Mouse (Mus musculus) limb, embryonic 15.5 days (tissue): ENCODE measurements around the gene Arhgap18. TPM values are rescaled to one million over a fixed set of nuclear protein-coding genes. Genes with fewer than 3 reads are reported as not detected.
A peak's percentile ranks its signal among the peaks of the same experiment; 100 is the strongest.

ENCODE experiments used
- ATAC-seq: fragments of 200-750 bp; cut with Nextera tagmentation; 2 replicates; pipeline ENCODE4 v1.8.0; 2017; ENCODE audit warnings: low read depth, moderate TSS enrichment; ENCODE audit not compliant: insufficient number of reproducible peaks, low FRiP score, low TSS enrichment
- H3K27ac ChIP-seq: fragments of 300-500 bp; sonication (generic); 2 replicates; pipeline ENCODE4 v1.5.1; 2015; ENCODE audit warnings: moderate library complexity, mild to moderate bottlenecking, inconsistent platforms
- H3K27me3 ChIP-seq: fragments of 300-500 bp; sonication (generic); 2 replicates; pipeline ENCODE4 v1.6.1; 2015; ENCODE audit warnings: inconsistent platforms
- H3K36me3 ChIP-seq: fragments of 300-500 bp; sonication (generic); 2 replicates; pipeline ENCODE4 v1.6.1; 2015; ENCODE audit warnings: inconsistent platforms
- H3K4me1 ChIP-seq: fragments of 300-500 bp; sonication (generic); 2 replicates; pipeline ENCODE4 v1.6.1; 2015; ENCODE audit warnings: inconsistent platforms
- H3K4me2 ChIP-seq: fragments of 300-500 bp; sonication (generic); 2 replicates; pipeline ENCODE4 v1.6.1; 2015; ENCODE audit warnings: mild to moderate bottlenecking, inconsistent platforms
- H3K4me3 ChIP-seq: fragments of 300-500 bp; sonication (generic); 2 replicates; pipeline ENCODE4 v1.5.1; 2015; ENCODE audit warnings: mild to moderate bottlenecking, inconsistent platforms
- H3K9ac ChIP-seq: fragments of 300-500 bp; sonication (generic); 2 replicates; pipeline ENCODE4 v1.6.1; 2015; ENCODE audit warnings: inconsistent platforms
- H3K9me3 ChIP-seq: fragments of 300-500 bp; sonication (generic); 2 replicates; pipeline ENCODE4 v1.6.1; 2016; ENCODE audit warnings: inconsistent platforms
- WGBS: fragments of 180-500 bp; shearing (Covaris S2); methylation state at CpG from one replicate; pipeline ENCODE4 v1.1.7; 2015; 5-methylcytosine and 5-hydroxymethylcytosine counted together
- polyA plus RNA-seq: library from polyadenylated mRNA; unstranded; fragments of >200 nt; fragmentation: Nextera tagmentation; extraction: Ambion mirVana; gene quantifications from 2 replicates; pipeline ENCODE4 v1.2.1, GENCODE M21; 2015

Gene Arhgap18
- polyA plus RNA-seq, 1 experiment from 2014 or later: 25.0 TPM

DNA sequence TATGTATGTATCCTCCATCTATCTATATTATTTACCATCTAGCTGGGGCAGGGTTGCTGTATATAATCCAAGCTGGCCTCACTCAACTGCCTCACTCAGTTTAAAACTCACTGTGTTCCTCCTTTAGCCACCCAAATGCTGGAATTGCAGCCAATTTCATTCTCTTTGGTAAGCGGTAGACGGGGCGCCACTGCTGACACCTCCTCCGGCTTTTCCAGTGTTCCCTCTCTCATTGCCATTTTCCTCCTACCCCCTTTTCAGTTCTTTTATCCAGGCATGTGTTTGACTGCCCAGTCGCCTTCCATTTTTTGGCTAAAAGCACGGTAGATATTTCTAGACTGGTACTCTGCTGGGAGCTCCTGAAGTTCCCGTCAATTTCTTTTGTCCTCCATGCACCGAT lies 62.4 kb downstream of the Arhgap18 start:
- H3K4me1 ChIP-seq: no peaks in the 10 kb centered on the region
- no peak overlapping the region for H3K4me2 ChIP-seq
- no peak overlapping the region for H3K9ac ChIP-seq
- no peak overlapping the region for H3K27ac ChIP-seq
- ATAC-seq: no peak
- no peak overlapping the region for H3K4me3 ChIP-seq
- no peaks in the 10 kb centered on the region for H3K9me3 ChIP-seq
- H3K27me3 ChIP-seq: no peaks in the 10 kb centered on the region
- no peaks in the 10 kb centered on the region for H3K36me3 ChIP-seq
- 93% methylated on average over 8 of the region's 8 CpGs for WGBS

DNA sequence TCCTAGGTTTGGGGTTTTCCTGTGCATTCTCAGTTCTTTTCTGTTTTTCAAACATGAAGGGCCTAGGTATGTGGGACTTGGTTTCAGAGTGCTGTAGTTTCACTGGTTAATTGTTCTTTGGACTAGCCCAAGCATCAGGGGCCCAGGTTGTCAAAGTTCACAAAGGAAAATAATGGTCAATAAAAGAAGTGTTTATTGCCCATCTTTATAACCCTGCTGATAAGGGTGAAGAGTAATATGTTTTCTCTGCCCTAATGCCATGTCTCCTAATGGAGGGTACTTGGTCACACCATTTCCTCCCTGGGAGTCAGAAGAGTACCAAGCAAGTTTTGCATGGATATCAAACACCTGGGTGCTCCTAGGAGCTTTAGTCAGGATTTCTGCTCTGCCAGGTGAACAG lies 67.1 kb downstream of the Arhgap18 start:
- H3K36me3 ChIP-seq: no peaks in the 10 kb centered on the region
- no peak for ATAC-seq
- no peak overlapping the region for H3K4me2 ChIP-seq
- H3K27me3 ChIP-seq: no peaks in the 10 kb centered on the region
- H3K4me1 ChIP-seq: no peaks in the 10 kb centered on the region
- no peaks in the 10 kb centered on the region for H3K9me3 ChIP-seq
- no peak overlapping the region for H3K9ac ChIP-seq
- H3K27ac ChIP-seq: no peak overlapping the region
- H3K4me3 ChIP-seq: no peak overlapping the region

DNA sequence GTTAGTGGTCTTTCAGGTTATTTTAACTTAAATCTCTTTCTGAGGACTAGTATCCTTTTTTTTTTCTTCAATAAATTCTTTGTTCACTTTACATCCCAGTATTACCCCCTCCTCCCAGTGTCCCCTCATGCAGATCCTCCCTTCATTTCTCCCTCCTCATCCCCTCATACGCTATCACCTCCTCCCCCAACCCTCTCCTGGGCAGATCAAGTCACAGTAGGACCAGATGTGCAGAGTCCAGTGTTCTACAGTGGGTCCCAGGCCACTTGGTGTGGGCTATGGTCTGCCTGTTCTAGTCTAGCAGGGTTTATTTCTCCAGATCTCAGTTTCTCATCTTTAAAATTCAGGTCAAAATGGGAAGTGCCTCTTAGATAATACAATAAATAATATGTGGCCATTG lies 67.7 kb downstream of the Arhgap18 start:
- Histone ChIP-seq H3K9ac (no peak overlapping the region), H3K9me3 (no peaks in the 10 kb centered on the region), H3K4me3 (no peak overlapping the region), H3K36me3 (no peaks in the 10 kb centered on the region), H3K4me2 (no peak overlapping the region), H3K4me1 (no peaks in the 10 kb centered on the region), H3K27me3 (no peaks in the 10 kb centered on the region), H3K27ac (no peak overlapping the region)
- ATAC-seq: no peak
- WGBS: 72% methylated on average over 1 of the region's 1 CpGs

DNA sequence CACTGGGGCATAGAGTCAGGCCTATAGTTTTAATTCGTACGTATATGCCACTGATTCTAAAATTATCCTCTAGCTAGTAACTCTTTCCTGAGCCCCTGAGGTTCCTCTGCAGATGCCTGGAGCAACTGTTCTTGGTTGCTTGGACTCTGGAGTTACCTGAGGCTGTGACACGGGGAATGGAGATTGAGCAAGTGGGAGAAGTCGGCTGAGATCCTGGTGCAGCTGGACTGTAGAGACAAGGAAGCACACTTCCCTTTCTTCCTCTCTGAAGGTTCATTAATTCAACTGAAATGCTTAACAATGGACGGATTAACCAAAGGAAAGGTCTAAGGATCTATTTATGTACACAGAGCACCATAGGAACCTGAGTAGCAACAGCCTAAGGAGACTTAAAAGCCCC lies 70.8 kb downstream of the Arhgap18 start:
- no peak for ATAC-seq
- Histone ChIP-seq H3K4me2 (no peak overlapping the region), H3K27me3 (no peaks in the 10 kb centered on the region), H3K9me3 (no peaks in the 10 kb centered on the region), H3K4me1 (no peaks in the 10 kb centered on the region), H3K36me3 (no peaks in the 10 kb centered on the region), H3K9ac (no peak overlapping the region), H3K27ac (no peak overlapping the region), H3K4me3 (no peak overlapping the region)
- 73% methylated on average over 5 of the region's 5 CpGs for WGBS

DNA sequence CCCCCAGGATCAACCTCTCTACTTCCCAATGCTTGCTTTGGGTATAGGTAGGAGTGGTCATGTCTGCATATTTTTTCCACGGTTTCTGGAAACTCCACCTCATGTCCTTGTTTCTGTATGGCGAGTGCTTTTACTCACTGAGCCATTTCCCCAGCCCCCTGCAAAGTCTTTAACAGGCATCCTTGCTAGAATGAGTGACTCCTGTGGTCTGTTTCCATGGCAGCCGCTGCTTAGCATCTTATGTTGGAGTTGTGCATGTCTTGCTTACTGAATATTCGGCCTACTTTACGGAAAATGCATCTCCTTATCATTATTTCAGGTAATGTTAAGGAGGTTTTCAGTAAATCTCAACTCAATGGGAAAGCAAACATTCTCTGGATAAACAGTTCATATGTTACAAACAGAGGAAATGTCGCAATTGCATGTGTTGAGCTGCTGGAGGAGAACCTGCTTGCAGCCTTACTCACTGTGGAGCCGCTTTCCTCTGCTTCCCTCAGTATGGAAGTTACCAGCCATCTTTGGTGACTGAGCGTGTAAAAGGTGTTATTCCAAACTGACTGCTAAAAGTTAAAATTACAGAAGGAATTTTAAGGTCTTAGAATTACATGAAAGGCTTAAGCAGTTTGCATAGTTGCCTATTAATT lies 72.1 kb downstream of the Arhgap18 start:
- H3K36me3 ChIP-seq: no peaks in the 10 kb centered on the region
- WGBS: 75% methylated on average over 8 of the region's 8 CpGs

DNA sequence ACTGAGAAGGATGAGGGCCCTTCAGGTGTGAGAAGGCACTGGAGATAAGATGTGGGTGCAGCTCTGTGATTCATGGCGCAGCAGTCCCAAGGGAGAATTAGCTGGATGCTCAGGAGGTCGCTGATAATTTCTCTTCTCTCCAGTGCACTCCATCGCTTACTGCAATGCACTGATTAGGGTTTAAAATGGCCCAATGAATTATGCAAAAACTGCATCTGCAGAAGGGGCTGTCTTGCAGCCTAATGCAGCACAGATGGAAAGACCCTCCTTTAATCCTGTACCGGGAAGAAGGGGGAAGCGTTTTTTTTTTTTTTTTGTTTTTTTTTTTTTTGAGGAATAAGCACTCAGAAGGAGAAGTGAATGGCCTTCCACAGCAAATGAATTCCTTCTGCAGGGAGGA lies 74.1 kb downstream of the Arhgap18 start:
- no peak overlapping the region for H3K4me3 ChIP-seq
- ATAC-seq: no peak
- 45% methylated on average over 5 of the region's 5 CpGs for WGBS
- no peaks in the 10 kb centered on the region for H3K27me3 ChIP-seq
- H3K9ac ChIP-seq: no peak overlapping the region
- H3K27ac ChIP-seq: no peak overlapping the region
- no peaks in the 10 kb centered on the region for H3K9me3 ChIP-seq
- no peaks in the 10 kb centered on the region for H3K36me3 ChIP-seq
- H3K4me2 ChIP-seq: no peak overlapping the region
- no peaks in the 10 kb centered on the region for H3K4me1 ChIP-seq

More for the DNA sequence above, 72.1 kb downstream of the Arhgap18 start:
- no peak for ATAC-seq
- no peaks in the 10 kb centered on the region for H3K27me3 ChIP-seq
- no peak overlapping the region for H3K4me2 ChIP-seq
- no peaks in the 10 kb centered on the region for H3K9me3 ChIP-seq
- no peak overlapping the region for H3K9ac ChIP-seq
- H3K27ac ChIP-seq: no peak overlapping the region
- no peak overlapping the region for H3K4me3 ChIP-seq
- H3K4me1 ChIP-seq: no peaks in the 10 kb centered on the region

DNA sequence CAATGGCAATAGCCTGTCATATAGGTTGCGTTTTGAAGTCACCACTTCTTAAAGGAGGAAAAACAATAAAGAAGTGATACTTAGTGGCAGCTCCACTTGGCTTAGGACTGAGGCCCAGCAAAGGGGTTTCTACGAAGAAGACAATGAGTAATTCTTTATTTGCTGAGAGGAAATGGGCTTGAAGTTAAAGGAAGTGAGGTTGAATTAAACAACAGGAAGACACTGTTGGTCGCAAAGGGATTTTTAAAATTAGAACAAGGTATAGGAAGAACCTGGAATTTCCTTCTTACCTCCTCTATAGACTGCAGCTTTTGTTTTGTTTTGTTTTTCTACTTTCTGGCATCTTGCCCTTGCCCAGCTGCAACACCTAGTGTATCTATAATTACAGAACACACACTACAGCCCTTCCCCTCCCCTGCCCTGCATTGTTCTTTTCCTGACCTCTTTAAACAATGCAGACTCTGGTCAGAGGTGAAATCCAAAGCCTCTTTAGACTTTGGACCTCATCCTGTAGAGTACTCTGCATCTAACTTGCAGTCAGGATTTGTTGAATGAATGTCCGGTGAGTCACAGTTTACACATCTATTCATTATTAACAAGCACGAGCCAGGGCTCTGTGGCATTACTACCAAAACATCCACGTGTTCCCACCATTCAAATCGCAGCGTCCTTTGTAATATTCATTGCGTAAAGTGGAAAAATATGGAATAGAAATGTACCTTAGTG lies 75.4 kb downstream of the Arhgap18 start:
- no peak overlapping the region for H3K4me2 ChIP-seq
- 76% methylated on average over 9 of the region's 9 CpGs for WGBS
- ATAC-seq: peak; percentile 71; the same call in 1 of the 2 replicates
- H3K9ac ChIP-seq: no peak overlapping the region
- H3K27ac ChIP-seq: no peak overlapping the region
- H3K9me3 ChIP-seq: no peaks in the 10 kb centered on the region
- no peaks in the 10 kb centered on the region for H3K36me3 ChIP-seq
- no peak overlapping the region for H3K4me3 ChIP-seq
- no peaks in the 10 kb centered on the region for H3K4me1 ChIP-seq
- H3K27me3 ChIP-seq: no peaks in the 10 kb centered on the region

DNA sequence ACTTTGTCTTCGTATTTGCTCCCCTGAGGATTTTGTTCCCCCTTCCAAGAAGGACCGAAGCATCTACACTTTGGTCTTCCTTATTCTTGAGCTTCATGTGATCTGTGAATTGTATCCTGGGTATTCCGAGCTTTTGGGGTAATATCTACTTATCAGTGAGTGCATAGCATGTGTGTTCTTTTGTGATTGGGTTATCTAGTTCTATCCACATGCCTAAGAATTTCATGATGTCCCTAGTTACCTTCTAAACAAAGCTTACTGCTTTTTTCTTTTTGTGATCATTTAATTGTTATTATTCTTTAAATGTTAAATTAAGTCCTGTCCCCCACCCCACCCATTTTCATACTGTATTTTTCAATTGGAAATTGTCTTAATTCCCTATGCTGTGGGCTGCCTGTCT lies 78.8 kb downstream of the Arhgap18 start:
- no peaks in the 10 kb centered on the region for H3K36me3 ChIP-seq
- no peak overlapping the region for H3K9ac ChIP-seq
- no peaks in the 10 kb centered on the region for H3K9me3 ChIP-seq
- no peak overlapping the region for H3K4me2 ChIP-seq
- H3K4me1 ChIP-seq: no peaks in the 10 kb centered on the region
- H3K27me3 ChIP-seq: no peaks in the 10 kb centered on the region
- ATAC-seq: no peak
- H3K4me3 ChIP-seq: no peak overlapping the region
- WGBS: 86% methylated on average over 3 of the region's 3 CpGs
- no peak overlapping the region for H3K27ac ChIP-seq

DNA sequence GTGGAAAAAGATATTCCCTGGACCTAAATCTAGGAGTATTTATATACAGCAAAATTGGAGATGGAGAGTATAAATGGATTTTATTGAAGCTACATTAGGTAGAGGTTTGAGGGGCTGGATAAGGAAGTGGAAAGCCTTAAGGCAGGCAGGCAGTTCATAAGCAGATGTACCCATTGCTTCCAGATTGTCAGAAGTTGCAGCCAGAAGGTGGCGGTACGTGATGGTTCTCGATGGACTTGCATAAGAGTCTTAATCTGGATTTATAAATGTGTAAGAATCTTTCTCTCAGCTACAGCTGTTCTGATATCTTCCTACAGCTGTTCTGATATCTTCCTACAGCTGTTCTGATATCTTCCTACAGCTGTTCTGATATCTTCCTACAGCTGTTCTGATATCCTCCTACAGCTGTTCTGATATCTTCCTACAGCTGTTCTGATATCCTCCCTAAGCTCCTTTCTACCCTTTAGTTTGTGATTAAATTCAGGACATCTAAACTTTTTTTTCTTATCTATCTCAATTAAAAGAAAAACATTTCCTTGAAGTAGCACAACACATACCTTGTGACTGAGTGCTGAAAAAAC lies 79.5 kb downstream of the Arhgap18 start:
- ATAC-seq: no peak
- Histone ChIP-seq H3K9me3 (no peaks in the 10 kb centered on the region), H3K36me3 (no peaks in the 10 kb centered on the region), H3K4me2 (no peak overlapping the region), H3K9ac (no peak overlapping the region), H3K4me3 (no peak overlapping the region), H3K27ac (no peak overlapping the region), H3K4me1 (no peaks in the 10 kb centered on the region), H3K27me3 (no peaks in the 10 kb centered on the region)
- 89% methylated on average over 3 of the region's 3 CpGs for WGBS

DNA sequence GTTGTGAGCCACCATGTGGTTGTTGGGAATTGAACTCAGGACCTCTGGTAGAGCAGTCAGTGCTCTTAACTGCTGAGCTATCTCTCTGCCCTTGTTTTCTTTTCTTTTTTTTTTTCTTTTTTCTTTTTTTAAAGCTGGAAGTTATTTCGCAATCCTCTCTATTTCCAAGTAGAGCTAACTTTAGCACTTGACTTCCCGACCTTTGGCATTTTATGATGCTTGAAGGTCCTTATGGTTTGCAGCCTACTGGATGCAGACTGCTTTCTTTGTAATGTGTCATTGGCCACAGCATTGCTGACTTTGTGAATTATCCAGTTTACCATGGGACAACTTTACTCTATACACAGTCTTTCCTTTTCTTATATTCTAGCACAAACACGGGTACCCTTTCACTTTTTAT lies 80.2 kb downstream of the Arhgap18 start:
- ATAC-seq: no peak
- H3K4me2 ChIP-seq: no peak overlapping the region
- H3K9me3 ChIP-seq: no peaks in the 10 kb centered on the region
- no peak overlapping the region for H3K4me3 ChIP-seq
- H3K27me3 ChIP-seq: no peaks in the 10 kb centered on the region
- WGBS: 63% methylated on average over 3 of the region's 3 CpGs
- no peak overlapping the region for H3K9ac ChIP-seq
- H3K4me1 ChIP-seq: no peaks in the 10 kb centered on the region
- no peak overlapping the region for H3K27ac ChIP-seq
- H3K36me3 ChIP-seq: no peaks in the 10 kb centered on the region

DNA sequence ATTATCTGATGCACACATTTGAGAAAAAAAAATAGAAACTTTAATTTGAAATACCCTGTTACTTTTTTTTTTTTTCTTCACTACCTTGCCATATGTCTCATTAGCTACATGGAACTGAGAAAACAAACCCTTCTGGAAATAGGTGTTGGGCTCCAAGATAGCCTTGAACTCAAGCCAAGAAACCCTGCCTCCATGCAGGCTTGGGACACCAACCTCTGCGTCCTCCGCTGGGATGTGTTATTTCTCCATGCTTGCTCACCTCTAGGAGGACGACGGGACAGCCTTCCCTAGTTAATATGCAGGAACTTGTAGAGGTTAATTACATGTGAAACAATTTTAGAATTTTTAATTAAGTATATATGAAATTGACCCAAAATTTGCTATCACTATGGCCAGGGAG lies 96.1 kb downstream of the Arhgap18 start:
- no peak overlapping the region for H3K9ac ChIP-seq
- H3K4me2 ChIP-seq: no peak overlapping the region
- no peaks in the 10 kb centered on the region for H3K4me1 ChIP-seq
- H3K4me3 ChIP-seq: no peak overlapping the region
- no peak for ATAC-seq
- H3K9me3 ChIP-seq: no peaks in the 10 kb centered on the region
- 67% methylated on average over 4 of the region's 4 CpGs for WGBS
- H3K36me3 ChIP-seq: no peaks in the 10 kb centered on the region
- no peak overlapping the region for H3K27ac ChIP-seq
- H3K27me3 ChIP-seq: no peaks in the 10 kb centered on the region

DNA sequence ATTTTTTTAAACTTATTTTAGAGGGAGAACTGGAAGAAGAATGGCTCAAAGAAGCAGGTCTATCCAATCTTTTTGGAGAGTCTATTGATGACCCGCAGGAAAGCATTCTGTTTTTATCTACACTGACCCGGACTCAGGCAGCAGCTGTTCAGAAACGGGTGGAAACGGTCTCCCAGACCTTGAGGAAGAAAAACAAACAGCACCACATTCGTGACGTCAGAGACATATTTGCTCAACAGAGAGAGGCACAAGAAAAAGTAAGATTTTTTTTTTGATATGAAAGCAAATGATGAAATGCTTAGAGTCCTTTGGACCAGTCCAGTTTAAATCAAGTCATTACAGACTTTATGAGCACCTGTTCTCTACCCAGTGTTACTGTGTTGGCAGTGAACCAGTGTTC lies 96.6 kb downstream of the Arhgap18 start:
- WGBS: 58% methylated on average over 6 of the region's 6 CpGs
- no peak overlapping the region for H3K4me3 ChIP-seq
- H3K9ac ChIP-seq: no peak overlapping the region
- H3K27me3 ChIP-seq: no peaks in the 10 kb centered on the region
- H3K9me3 ChIP-seq: no peaks in the 10 kb centered on the region
- no peak for ATAC-seq
- no peak overlapping the region for H3K4me2 ChIP-seq
- no peaks in the 10 kb centered on the region for H3K36me3 ChIP-seq
- H3K4me1 ChIP-seq: no peaks in the 10 kb centered on the region
- no peak overlapping the region for H3K27ac ChIP-seq
